Mouse (Mus musculus): ENCODE measurements around the gene Secisbp2. TPM values are rescaled to one million over a fixed set of nuclear protein-coding genes. Genes with fewer than 3 reads are reported as not detected.

The Secisbp2 gene
- polyA plus RNA-seq, 1 experiment: 8.7 TPM

DNA sequence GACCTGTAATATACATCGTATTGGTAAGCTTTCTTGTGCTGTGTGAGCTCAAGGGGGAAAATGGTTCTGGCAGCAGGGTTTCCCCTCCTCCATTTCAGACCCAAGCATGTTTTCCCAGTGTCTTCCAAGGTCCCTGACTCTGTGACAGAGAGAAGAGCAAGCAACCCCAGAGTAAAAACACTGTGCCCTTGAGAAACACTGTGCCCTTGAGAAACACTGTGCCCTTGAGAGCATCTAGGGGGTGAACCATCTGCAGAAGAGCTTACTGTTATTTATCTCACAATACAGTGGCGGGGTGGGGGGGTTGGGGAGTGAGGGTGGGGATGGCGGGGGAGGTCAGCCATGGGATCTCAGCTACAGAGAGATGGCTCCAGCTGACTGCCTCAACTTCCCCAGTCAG, 67.8 kb downstream of the Secisbp2 start:
- H3ac ChIP-seq (ENCODE audit: control insufficient read depth, insufficient read length): no peak overlapping the region
- no peaks in the 10 kb centered on the region for H3K36me3 ChIP-seq (ENCODE audit: control insufficient read depth, insufficient read depth)
- no peak for TF ChIP-seq USF1 (IDR thresholded peaks at IDR 0.05; ENCODE audit: low read depth)

DNA sequence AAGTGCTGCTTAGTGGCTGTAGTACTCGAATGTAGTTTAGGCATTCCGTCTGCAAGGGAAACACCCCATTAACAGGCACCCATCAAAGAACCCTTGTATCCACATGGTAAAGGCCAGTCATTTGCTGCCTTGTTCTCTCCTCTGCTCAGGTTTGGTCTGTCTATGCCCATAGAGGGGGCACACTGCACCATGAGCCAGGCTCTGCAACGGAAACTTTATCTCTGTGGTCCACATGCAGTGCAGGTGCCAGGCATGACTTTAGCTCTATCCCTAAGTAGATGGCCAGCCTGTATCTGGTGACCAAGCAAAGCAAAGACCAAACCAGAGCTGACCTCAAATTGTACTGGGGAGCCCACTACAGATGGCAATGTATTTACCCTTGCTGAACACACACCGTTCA, 69.1 kb downstream of the Secisbp2 start:
- H3K4me2 ChIP-seq (ENCODE audit: low read depth): no peak overlapping the region
- no peaks in the 10 kb centered on the region for H3K27me3 ChIP-seq (ENCODE audit: control insufficient read depth, insufficient read depth, insufficient read length)
- no peak overlapping the region for H3K4me3 ChIP-seq
- no peak overlapping the region for H3ac ChIP-seq (ENCODE audit: control insufficient read depth, insufficient read length)
- no peaks in the 10 kb centered on the region for H3K36me3 ChIP-seq (ENCODE audit: control insufficient read depth, insufficient read depth)
- no peak for TF ChIP-seq USF1 (IDR thresholded peaks at IDR 0.05; ENCODE audit: low read depth)
- TF ChIP-seq MAX (IDR thresholded peaks at IDR 0.05; ENCODE audit: low read depth): no peak
- TF ChIP-seq REST (IDR thresholded peaks at IDR 0.05; ENCODE audit: insufficient read depth, insufficient read length): no peak
- no peak for TF ChIP-seq E2F4 (IDR thresholded peaks at IDR 0.05; ENCODE audit: insufficient read depth)
- no peak for TF ChIP-seq TCF3 (IDR thresholded peaks at IDR 0.05; ENCODE audit: insufficient read length, low read depth)
- TF ChIP-seq POLR2AphosphoS2 (IDR thresholded peaks at IDR 0.05; ENCODE audit: insufficient read length, low read depth): no peak
- no peak for TF ChIP-seq MYOD1 (IDR thresholded peaks at IDR 0.05; ENCODE audit: control insufficient read depth in 1 of 3, insufficient read length in 2 of 3, low read depth in 2 of 3)
- no peak for TF ChIP-seq MYOG (IDR thresholded peaks at IDR 0.05; ENCODE audit: control insufficient read depth in 1 of 3, insufficient read depth in 1 of 3, insufficient read length in 2 of 3, low read depth in 2 of 3)
- no peak for TF ChIP-seq POLR2A (IDR thresholded peaks at IDR 0.05; ENCODE audit: insufficient read length, low read depth)
- TF ChIP-seq CEBPB (IDR thresholded peaks at IDR 0.05; ENCODE audit: insufficient read depth, poor library complexity, severe bottlenecking): no peak
- no peak for TF ChIP-seq TCF12 (IDR thresholded peaks at IDR 0.05; ENCODE audit: insufficient read depth, poor library complexity, severe bottlenecking)
- TF ChIP-seq SRF (IDR thresholded peaks at IDR 0.05; ENCODE audit: control insufficient read depth, insufficient read length, low read depth): no peak
- no peaks in the 10 kb centered on the region for H3K79me2 ChIP-seq (ENCODE audit: control insufficient read depth, insufficient read depth)

More for the DNA sequence above, 67.8 kb downstream of the Secisbp2 start:
- H3K4me3 ChIP-seq: no peak overlapping the region
- H3K79me2 ChIP-seq (ENCODE audit: control insufficient read depth, insufficient read depth): no peaks in the 10 kb centered on the region
- no peak overlapping the region for H3K4me2 ChIP-seq (ENCODE audit: low read depth)
- H3K27me3 ChIP-seq (ENCODE audit: control insufficient read depth, insufficient read depth, insufficient read length): no peaks in the 10 kb centered on the region

DNA sequence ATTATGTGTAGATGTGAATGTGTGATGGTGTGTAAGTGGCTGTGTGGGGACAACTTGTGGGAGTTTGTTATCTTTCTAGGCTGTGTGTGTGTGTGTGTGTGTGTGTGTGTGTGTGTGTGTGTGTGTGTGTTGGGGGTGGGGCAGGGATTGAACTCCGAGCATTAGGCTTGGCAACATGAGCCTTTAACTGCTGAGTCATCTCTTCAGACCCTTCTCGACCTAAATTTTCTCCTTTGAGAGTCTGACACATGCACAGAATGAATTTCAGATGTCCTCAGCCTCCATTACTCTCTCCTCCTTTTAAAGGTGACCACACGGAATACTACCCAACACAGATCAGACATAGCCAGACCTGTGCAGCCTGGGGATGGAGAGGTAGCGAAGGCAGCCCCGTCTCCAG, 71.6 kb downstream of the Secisbp2 start:
- H3K79me2 ChIP-seq (ENCODE audit: control insufficient read depth, insufficient read depth): no peaks in the 10 kb centered on the region
- no peak overlapping the region for H3K4me2 ChIP-seq (ENCODE audit: low read depth)
- no peak overlapping the region for H3K4me3 ChIP-seq
- no peaks in the 10 kb centered on the region for H3K27me3 ChIP-seq (ENCODE audit: control insufficient read depth, insufficient read depth, insufficient read length)
- H3K36me3 ChIP-seq (ENCODE audit: control insufficient read depth, insufficient read depth): no peaks in the 10 kb centered on the region
- TF ChIP-seq USF1 (IDR thresholded peaks at IDR 0.05; ENCODE audit: low read depth) (no peak), TCF12 (IDR thresholded peaks at IDR 0.05; ENCODE audit: insufficient read depth, poor library complexity, severe bottlenecking) (no peak), POLR2AphosphoS2 (IDR thresholded peaks at IDR 0.05; ENCODE audit: insufficient read length, low read depth) (no peak), TCF3 (IDR thresholded peaks at IDR 0.05; ENCODE audit: insufficient read length, low read depth) (no peak), MYOG (IDR thresholded peaks at IDR 0.05; ENCODE audit: control insufficient read depth in 1 of 3, insufficient read depth in 1 of 3, insufficient read length in 2 of 3, low read depth in 2 of 3) (no peak), SRF (IDR thresholded peaks at IDR 0.05; ENCODE audit: control insufficient read depth, insufficient read length, low read depth) (no peak), CEBPB (IDR thresholded peaks at IDR 0.05; ENCODE audit: insufficient read depth, poor library complexity, severe bottlenecking) (no peak), MYOD1 (IDR thresholded peaks at IDR 0.05; ENCODE audit: control insufficient read depth in 1 of 3, insufficient read length in 2 of 3, low read depth in 2 of 3) (no peak)
- no peak overlapping the region for H3ac ChIP-seq (ENCODE audit: control insufficient read depth, insufficient read length)

DNA sequence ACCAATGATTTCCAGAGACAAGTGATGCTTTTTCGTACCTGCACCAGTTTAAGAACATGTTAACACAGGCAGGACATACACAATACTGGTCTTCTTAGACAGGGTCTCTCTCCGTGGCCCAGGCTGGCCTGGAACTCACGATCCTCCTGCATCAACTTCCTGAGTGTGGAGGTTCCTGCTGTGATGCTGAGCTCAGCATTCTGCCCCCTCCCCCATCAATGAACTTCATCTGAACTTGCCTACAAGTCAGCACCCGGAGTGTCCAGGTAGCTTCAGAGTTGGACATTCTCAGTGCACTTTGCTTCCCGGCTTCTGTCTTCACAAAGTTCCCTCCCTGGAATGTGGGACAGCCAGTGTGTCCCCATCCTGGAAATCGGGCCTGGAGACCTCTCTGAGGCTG, 73.1 kb downstream of the Secisbp2 start:
- H3K36me3 ChIP-seq (ENCODE audit: control insufficient read depth, insufficient read depth): no peaks in the 10 kb centered on the region
- TF ChIP-seq TCF12 (IDR thresholded peaks at IDR 0.05; ENCODE audit: insufficient read depth, poor library complexity, severe bottlenecking) (no peak), POLR2AphosphoS2 (IDR thresholded peaks at IDR 0.05; ENCODE audit: insufficient read length, low read depth) (no peak), REST (IDR thresholded peaks at IDR 0.05; ENCODE audit: insufficient read depth, insufficient read length) (no peak), TCF3 (IDR thresholded peaks at IDR 0.05; ENCODE audit: insufficient read length, low read depth) (no peak), USF1 (IDR thresholded peaks at IDR 0.05; ENCODE audit: low read depth) (no peak), SRF (IDR thresholded peaks at IDR 0.05; ENCODE audit: control insufficient read depth, insufficient read length, low read depth) (no peak), MYOD1 (IDR thresholded peaks at IDR 0.05; ENCODE audit: control insufficient read depth in 1 of 3, insufficient read length in 2 of 3, low read depth in 2 of 3) (no peak), E2F4 (IDR thresholded peaks at IDR 0.05; ENCODE audit: insufficient read depth) (no peak), POLR2A (IDR thresholded peaks at IDR 0.05; ENCODE audit: insufficient read length, low read depth) (no peak), MYOG (IDR thresholded peaks at IDR 0.05; ENCODE audit: control insufficient read depth in 1 of 3, insufficient read depth in 1 of 3, insufficient read length in 2 of 3, low read depth in 2 of 3) (no peak), CEBPB (IDR thresholded peaks at IDR 0.05; ENCODE audit: insufficient read depth, poor library complexity, severe bottlenecking) (no peak), MAX (IDR thresholded peaks at IDR 0.05; ENCODE audit: low read depth) (no peak)
- H3K4me2 ChIP-seq (ENCODE audit: low read depth): no peak overlapping the region
- H3K27me3 ChIP-seq (ENCODE audit: control insufficient read depth, insufficient read depth, insufficient read length): no peaks in the 10 kb centered on the region
- no peak overlapping the region for H3ac ChIP-seq (ENCODE audit: control insufficient read depth, insufficient read length)
- H3K79me2 ChIP-seq (ENCODE audit: control insufficient read depth, insufficient read depth): no peaks in the 10 kb centered on the region
- no peak overlapping the region for H3K4me3 ChIP-seq

DNA sequence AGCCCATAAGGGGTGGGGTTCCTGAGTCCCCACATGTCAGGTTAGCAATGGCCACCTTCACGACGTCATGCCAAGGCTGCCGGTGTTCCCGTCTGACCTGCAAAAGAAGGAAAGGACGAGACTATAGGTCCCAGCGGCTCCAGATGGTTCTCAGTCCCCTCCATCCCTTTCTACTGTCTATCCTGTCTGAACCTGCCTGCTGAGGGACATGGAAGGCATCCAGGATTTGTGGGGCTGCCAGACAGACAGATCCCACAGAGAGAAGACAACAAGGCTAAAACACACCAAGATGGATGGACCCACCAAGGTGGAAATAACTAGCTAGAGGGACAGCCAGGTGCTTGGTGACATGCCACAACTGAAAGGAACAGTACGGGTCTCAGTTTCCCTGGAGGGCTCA, 73.9 kb downstream of the Secisbp2 start:
- Histone ChIP-seq H3K4me3 (no peak overlapping the region), H3K79me2 (ENCODE audit: control insufficient read depth, insufficient read depth) (no peaks in the 10 kb centered on the region), H3K36me3 (ENCODE audit: control insufficient read depth, insufficient read depth) (no peaks in the 10 kb centered on the region), H3K27me3 (ENCODE audit: control insufficient read depth, insufficient read depth, insufficient read length) (no peaks in the 10 kb centered on the region), H3ac (ENCODE audit: control insufficient read depth, insufficient read length) (no peak overlapping the region), H3K4me2 (ENCODE audit: low read depth) (no peak overlapping the region)
- no peak for TF ChIP-seq POLR2A (IDR thresholded peaks at IDR 0.05; ENCODE audit: insufficient read length, low read depth)
- TF ChIP-seq REST (IDR thresholded peaks at IDR 0.05; ENCODE audit: insufficient read depth, insufficient read length): no peak
- no peak for TF ChIP-seq TCF3 (IDR thresholded peaks at IDR 0.05; ENCODE audit: insufficient read length, low read depth)
- no peak for TF ChIP-seq TCF12 (IDR thresholded peaks at IDR 0.05; ENCODE audit: insufficient read depth, poor library complexity, severe bottlenecking)
- TF ChIP-seq CEBPB (IDR thresholded peaks at IDR 0.05; ENCODE audit: insufficient read depth, poor library complexity, severe bottlenecking): no peak
- TF ChIP-seq MYOG (IDR thresholded peaks at IDR 0.05; ENCODE audit: control insufficient read depth in 1 of 3, insufficient read depth in 1 of 3, insufficient read length in 2 of 3, low read depth in 2 of 3): no peak
- no peak for TF ChIP-seq E2F4 (IDR thresholded peaks at IDR 0.05; ENCODE audit: insufficient read depth)
- no peak for TF ChIP-seq USF1 (IDR thresholded peaks at IDR 0.05; ENCODE audit: low read depth)
- TF ChIP-seq POLR2AphosphoS2 (IDR thresholded peaks at IDR 0.05; ENCODE audit: insufficient read length, low read depth): no peak
- TF ChIP-seq MAX (IDR thresholded peaks at IDR 0.05; ENCODE audit: low read depth): no peak
- no peak for TF ChIP-seq SRF (IDR thresholded peaks at IDR 0.05; ENCODE audit: control insufficient read depth, insufficient read length, low read depth)
- TF ChIP-seq MYOD1 (IDR thresholded peaks at IDR 0.05; ENCODE audit: control insufficient read depth in 1 of 3, insufficient read length in 2 of 3, low read depth in 2 of 3): no peak
